Mouse (Mus musculus) NIH3T3 (cell line): ENCODE results near the gene Arpc5l.
"Not testable (repeated sequence)": the region's sequence is repeated elsewhere in the genome, so short reads cannot be mapped to it uniquely, and the experiment has no call there.

ENCODE experiments used
- DNase-seq: peaks from one replicate; pipeline ENCODE4 v3.0.0-alpha.2; 2012; ENCODE audit warnings: low read depth

Gene Arpc5l

DNA sequence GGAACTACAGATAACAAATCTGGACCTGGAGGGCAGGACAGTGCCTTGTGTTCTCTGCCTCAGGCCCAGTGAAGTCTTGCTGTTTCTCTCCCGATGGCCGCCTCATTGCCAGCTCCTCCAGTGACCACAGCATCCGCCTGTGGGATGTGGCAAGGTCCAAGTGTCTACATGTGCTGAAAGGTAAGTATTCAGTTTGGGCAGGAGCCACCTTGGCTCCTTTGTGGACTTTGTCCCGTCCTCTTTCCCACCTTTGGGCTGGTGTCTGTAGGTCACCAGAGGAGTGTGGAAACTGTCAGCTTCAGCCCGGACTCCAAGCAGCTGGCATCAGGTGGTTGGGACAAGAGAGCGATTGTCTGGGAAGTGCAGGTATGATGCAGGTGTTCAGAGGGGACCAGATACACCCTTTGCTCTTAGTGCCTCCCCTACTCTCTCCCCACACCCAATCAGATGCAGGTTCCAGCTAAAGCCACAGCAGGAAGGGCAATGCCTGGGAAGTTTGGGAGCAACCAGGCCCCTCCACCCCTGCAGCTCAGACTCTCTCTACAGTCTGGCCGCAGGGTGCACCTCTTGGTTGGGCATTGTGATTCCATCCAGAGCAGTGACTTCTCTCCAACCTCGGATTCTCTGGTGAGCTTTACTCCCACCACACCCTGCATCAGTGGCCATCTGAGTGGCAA, 5.1 kb upstream of the Arpc5l start:
- DNase-seq, result no peak

DNA sequence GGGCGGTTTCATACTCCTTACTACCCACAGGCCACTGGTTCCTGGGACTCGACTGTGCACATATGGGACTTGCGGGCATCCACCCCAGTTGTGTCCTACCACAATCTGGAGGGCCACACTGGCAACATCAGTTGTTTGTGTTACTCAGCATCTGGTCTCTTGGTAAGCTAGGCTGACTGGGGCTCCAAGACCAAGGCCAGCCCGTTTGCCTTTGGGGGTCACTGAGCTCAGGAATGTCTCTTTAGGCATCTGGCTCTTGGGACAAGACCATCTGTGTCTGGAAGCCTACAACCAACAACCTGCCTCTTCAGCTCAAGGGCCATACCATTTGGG, 4.6 kb upstream of the Arpc5l start:
- DNase-seq, result no peak

- DNase-seq, result no peak
Observed at GRCm38 (mm10) chr2:39001866-39002265, 3.3 kb upstream of the Arpc5l start.

GRCm38 (mm10) chr2:39003106-39003505, 2.0 kb upstream of the Arpc5l start:
- no peak for DNase-seq

- no peak for DNase-seq
Observed at GRCm38 (mm10) chr2:39003512-39003911, 1.6 kb upstream of the Arpc5l start.

DNA sequence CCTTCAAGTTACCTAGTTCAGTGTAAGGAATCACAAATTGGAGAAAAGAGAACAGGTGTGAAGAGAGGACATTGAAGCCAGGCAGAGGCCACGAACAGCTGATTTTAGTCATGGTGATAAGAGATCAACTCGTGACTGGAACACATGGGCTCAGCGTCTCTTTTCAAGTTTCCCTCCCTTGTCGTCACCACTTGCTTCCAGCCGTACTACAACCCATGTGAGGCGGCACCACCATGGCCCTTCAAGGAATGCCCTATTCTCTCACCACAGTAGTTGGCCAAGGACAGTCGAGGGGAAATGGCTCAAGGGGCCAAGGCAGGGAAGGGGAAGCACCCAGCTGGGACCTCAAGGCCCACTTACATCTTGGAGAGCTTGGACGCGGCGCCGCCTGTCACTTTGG, 776 bp upstream of the Arpc5l start:
- peak; percentile 59 for DNase-seq

DNA sequence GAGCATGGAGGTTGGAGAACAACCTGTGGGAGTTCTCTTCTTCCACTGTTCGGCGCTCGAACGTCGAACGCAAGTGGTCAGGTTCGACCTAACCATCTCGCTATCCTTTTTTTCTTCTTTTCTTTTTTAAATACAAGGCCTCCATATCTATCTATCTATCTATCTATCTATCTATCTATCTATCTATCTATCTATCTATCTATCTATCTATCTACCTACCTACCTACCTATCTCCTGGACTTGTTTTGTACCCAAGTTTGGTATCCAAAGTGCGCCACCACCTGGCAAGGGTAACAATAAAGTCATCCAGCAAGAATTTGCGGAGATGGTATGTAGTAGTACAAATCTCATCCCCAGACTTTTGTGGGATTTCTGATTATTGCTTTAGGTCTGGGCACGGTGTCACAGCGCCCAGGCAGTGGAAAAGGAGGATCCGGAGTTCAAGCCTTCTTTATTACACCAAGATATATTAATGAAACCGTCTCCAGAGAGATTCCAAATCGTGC, 479 bp downstream of the Arpc5l start, which contains the start of gene Rpl35:
TSS of gene Rpl35 (minus strand) at position 51 of the 506 bp plus-strand sequence.
- peak; percentile 73 for DNase-seq

DNA sequence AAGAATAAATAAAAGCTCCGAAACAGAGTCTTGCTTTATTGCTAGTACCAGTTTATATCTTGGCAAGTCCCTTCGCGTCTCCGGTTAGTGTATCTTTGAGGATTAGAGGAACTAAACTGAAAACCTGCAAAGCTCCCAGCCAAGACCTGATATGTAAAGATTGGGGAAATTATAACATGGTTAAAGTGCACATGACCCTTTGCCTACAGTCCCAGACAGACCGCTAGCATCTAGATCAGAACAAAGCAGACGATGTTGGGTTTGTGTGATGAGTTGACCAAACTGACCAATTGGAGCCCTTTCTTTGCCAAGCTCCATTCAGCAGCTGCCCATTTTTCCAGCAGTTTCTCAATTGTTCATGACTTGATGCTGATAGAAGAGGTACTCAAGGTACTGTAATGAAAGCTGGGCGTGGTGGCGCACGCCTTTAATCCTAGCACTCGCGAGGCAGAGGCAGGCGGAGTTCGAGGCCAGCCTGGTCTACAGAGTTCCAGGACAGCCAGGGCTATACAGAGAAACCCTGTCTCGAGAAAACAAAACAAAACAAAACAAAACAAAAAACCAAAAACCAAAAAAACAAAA, 1.1 kb downstream of the Arpc5l start:
- DNase-seq, result no peak

GRCm38 (mm10) chr2:39007865-39008264, 2.7 kb downstream of the Arpc5l start:
- DNase-seq, result peak; percentile 96

DNA sequence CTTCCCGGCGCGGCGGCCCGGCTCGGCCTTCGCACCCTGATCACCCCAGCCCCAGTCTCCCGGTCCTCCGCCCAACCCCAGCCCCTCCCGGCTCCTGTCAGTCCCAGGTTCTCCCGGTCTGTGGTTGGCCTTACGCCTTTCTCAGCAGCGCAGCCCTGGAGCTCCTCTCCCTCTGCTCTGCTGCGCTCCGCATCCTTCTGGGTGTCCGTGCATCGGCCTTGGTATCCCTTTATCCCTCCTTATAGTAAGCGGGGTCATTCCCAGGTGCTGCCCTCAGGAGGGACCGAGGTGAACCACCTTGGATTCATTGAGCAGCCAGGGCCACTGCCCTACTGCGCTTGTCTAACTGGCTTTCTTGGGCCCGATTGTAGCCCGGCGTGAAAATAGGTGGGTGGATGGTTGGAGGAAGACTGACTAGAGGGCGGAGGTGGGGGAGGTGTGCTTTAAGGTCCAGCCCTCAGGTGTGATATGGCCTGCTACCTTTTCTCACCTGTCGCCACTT, 3.3 kb downstream of the Arpc5l start:
- DNase-seq, result no peak

DNA sequence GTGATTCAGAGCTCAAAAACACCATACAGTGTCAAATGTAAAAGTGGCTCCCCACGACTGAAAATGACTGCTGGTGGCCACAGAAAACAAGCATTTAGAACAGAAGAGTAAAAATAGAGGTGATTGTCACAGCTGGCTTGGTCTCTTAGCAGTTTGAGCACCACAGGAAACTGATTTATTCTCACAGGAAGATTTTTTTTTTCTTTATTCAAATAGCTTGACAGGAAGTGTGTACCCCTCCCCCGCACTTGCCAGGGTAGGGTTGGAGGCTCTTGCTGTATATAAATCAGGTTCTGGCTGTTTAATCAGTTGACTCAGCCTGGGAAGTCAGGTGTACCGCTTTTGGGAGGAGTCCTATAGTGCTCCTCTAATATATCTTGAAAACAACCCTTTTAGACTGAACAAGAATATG, 3.8 kb downstream of the Arpc5l start:
- peak; percentile 51 for DNase-seq

DNA sequence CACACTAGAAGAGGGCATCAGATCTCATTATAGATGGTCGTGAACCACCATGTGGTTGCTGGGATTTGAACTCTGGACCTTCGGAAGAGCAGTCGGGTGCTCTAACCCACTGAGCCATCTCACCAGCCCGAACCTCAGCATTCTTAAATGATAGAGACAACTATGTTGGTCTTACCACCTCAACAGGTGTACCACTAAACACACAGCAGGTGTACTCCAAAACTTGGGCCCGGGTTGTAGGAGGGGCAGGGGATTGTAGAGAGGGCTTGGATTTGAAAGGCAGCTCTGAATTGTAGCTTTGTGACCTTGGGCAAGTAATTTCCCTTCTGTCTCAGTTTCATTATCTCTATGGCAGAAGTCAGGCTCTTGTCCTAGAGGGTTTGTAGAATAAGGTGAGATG, 5.0 kb downstream of the Arpc5l start:
- not testable (repeated sequence) for DNase-seq

GRCm38 (mm10) chr2:39011264-39011663, 6.1 kb downstream of the Arpc5l start:
- DNase-seq, result no peak

GRCm38 (mm10) chr2:39011971-39012370, 6.8 kb downstream of the Arpc5l start:
- DNase-seq, result no peak

- no peak for DNase-seq
Observed at GRCm38 (mm10) chr2:39012768-39013279, 7.7 kb downstream of the Arpc5l start.

DNA sequence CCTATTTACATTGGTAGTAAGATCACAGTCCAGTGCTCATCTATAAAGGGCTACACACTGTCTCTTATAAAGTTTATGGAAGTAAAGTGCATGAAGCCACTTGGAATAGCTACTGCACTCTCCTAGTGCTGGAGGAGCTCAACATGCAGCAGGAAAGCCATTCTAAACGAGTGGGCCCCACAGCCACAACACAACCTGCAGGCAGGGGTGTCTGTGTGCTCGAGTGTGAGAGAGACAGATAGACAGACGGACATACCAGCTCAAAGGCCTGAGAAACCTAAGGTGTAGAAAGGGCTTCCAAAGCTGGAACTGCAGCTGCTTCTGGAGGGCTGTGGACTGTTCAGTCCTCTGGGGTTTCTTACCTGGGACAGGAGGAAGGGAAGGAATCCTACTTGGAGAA, 11.4 kb downstream of the Arpc5l start:
- no peak for DNase-seq

DNA sequence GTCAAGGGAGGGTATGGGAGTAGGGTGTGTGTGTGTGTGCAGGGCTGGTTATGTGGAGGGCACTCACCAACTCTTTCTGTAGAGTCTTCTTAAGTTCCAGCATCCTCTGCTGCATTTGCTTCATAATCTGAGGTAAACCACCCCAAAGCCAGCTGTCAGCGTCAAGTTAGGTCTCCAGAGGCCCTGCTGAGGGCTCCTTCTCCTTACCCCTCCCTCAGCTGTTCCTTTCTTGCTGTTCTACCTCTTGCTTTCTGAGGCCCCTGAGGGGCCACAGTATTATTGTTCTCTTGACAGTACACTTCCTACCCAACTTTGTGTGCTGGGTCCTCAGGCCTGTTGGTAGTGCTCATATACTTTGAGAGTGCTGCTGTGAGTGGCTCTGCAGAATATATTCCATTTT, 14.9 kb downstream of the Arpc5l start:
- no peak for DNase-seq

GRCm38 (mm10) chr2:39031611-39032010, 26.5 kb downstream of the Arpc5l start:
- no peak for DNase-seq

GRCm38 (mm10) chr2:39040215-39040614, 35.1 kb downstream of the Arpc5l start:
- no peak for DNase-seq

- no peak for DNase-seq
Observed at GRCm38 (mm10) chr2:39048515-39048914, 43.4 kb downstream of the Arpc5l start.

DNA sequence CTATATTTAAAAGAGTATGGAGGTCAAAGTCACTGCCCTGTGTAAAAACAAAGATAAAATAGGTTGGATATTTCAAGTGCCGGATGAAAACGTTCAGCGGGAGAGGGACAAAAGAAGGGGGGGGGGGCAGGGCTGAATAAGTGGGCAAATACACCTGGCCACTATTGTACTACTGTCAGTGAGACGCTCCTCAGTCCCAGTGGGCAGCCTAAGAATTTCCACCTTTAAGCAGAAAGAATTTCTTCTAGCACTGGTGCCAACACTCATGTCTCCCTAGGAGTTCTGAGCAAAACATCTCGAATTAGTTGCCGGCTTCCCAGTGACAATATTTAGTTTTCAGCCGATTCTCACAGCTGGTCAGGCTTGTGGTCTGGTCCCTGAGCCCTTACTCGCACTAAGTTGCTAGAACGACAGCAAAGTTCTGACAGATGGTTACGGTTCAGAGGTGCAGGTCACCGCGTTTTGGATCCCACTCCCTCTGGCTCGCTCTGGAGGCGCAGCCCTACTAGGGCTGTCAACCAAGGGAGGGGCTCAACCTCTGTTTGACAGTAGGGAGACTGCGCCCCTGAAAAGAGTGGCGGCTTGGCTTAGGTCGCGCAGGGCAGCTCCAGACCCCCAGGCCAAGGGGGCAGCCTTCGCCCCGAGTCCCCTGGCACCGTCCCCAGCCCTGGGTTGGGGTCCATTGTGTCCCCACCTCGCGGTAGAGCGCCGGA, 59.7 kb downstream of the Arpc5l start:
- no peak for DNase-seq
